Mouse (Mus musculus) spleen, postnatal 4 days (tissue): ENCODE measurements around the gene Palld.

Experiments used
- DNase-seq, 2 experiments: peaks; one replicate each; pipeline ENCODE4 v3.0.0; 2022; ENCODE audit warnings: low spot score in 2 of 2

Palld gene

DNA sequence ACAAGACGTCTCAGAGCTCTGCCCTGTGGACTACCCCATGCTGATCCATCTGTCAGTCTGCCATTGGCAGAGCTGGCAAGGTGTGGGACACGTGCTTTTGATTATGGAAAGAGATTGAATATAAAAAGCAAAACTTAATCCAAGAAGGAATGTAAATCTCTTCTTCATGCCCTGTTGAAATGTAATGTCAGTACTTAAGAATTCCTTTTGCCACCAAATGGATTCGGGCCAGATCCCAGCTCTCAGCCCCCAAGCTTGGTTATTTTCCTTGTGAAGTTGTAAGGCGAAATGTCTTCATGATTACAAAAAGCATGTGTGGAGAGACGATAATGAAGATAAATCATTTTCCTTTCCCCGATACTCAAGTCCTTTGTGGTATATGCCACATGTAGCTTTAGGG lies 126.6 kb downstream of the Palld start:
- no peak for DNase-seq

DNA sequence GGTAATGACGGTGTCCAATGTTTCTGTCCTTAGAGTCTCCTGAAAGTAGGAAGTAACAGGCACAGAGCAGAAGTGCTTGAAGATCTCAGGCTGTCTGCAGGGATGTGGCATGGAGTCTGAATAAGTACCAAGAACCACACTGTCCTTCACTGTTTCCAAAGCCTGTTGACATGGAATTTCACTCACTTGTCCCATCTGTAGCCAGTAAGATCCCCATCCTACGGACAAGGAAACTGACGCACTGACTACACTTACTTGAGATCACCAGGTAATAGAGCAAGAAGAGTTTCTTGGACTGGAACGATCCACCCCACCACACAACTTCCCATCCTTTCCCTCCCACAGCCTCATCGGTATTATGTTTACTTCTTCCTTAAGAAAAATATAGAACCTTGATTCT lies 128.3 kb downstream of the Palld start:
- DNase-seq = no peak

DNA sequence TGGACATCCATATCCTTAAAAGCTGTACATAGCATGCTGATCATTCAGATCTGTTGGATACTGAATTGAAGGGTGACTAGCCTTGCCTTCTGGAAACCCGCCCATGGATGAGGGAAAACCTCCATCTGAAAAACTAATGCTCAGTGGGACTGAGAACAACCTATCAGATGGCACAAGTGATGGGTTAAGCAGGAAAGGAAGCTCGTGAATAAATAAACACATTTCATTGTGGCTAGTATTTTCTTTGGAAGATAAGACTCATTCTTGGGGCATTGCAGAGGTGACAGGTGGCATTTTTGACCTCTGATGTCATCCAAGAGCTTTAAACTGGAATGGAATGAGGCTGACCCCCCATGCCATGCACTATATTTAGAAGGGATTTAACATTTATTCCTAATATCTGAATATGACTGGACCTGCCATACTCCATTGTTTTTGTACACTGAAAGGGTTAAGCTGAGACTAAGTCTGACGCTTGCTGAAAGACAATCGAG lies 128.8 kb downstream of the Palld start:
- DNase-seq = no peak

GRCm38 (mm10) chr8:61771328-61771727 lies 131.2 kb downstream of the Palld start:
- DNase-seq = no peak

GRCm38 (mm10) chr8:61769340-61769879 lies 133.1 kb downstream of the Palld start:
- DNase-seq = no peak

GRCm38 (mm10) chr8:61760190-61760578 lies 142.3 kb downstream of the Palld start:
- no peak for DNase-seq

GRCm38 (mm10) chr8:61759327-61760189 lies 142.9 kb downstream of the Palld start:
- DNase-seq = no peak

GRCm38 (mm10) chr8:61758686-61759326 lies 143.7 kb downstream of the Palld start:
- no peak for DNase-seq

GRCm38 (mm10) chr8:61756971-61757965 lies 145.2 kb downstream of the Palld start:
- no peak for DNase-seq

- no peak for DNase-seq
These were observed 147.3 kb downstream of the Palld start for GRCm38 (mm10) chr8:61755186-61755585.

- DNase-seq = no peak
These were observed 155.4 kb downstream of the Palld start for GRCm38 (mm10) chr8:61747070-61747469.

GRCm38 (mm10) chr8:61745181-61745980 lies 157.1 kb downstream of the Palld start:
- no peak for DNase-seq

DNA sequence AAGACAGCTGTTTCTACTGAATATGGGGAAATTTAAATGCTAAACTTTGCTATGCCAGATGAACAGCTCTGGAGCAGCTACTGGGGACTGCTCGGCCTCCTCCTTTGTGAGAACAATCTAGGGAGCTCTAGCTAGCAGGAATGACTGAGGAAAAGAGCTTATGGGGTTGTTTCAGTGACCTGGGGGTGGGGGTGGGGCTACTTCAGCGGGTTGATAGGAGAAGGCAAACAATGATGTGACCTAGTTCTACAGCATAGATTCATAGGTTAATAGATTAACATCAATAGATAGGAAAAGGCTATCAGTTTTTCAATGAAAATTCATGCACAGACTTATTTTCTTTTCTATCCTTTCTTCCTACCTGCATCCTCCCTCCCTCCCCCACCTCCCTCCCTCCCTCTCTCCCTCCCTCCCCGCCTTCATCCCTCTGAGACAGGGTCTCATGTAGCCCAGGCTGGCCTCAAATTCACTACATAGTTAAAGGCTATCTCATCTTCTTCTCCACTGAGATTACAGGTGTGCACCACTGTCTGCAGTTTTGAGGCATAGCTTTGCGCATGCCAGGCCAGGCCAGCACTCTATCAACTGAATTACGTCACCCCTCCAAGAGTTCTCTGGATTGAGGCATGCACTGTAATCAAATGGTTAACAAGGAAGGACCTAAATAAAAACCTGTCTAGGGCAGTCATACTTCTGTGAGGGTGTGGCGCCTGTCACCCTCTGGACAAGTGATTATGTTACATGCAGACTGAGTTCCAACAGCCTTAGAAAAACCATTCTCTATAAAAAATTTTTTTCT lies 158.5 kb downstream of the Palld start:
- DNase-seq = no peak

DNA sequence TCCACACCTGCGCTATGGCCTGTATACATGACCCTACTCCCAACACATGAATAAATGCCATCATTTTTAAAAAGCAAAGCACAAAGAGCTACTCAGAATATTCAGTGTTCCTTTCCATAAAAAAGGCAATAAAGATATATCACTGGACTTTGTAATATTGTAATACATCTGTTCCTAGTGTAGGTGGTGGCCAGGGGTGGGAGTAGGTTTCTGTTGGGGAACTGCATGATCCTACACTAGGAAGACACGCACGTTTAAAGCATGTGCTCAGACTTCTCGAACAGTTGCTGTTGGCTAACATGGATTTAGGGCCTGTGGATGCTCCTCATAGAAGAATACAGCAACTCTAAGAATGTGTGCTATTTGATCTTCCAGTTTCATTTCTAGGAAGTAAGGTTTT lies 165.0 kb downstream of the Palld start:
- DNase-seq = no peak

- DNase-seq = no peak
These were observed 165.7 kb downstream of the Palld start for GRCm38 (mm10) chr8:61736739-61737243.

GRCm38 (mm10) chr8:61736117-61736516 lies 166.4 kb downstream of the Palld start:
- no peak for DNase-seq

DNA sequence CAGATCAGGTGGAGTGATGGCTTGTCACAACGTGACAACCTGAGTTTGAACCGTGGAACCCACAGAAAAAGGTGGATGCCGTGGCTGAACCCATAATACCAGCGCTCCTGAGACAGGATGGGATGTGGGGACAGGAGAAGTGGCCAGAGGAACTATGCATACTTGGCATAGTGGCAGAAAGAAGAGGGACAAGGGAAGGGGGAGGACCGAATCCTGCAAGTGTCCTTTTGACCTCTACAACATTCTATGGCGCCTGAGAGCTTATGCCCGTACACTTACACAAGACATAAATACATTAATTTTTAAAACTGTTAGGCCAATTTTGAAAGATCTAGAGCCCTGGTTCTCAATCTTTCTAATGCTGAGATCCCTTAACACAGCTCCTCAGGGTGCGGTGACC lies 168.3 kb downstream of the Palld start:
- DNase-seq = no peak

GRCm38 (mm10) chr8:61732184-61732583 lies 170.3 kb downstream of the Palld start:
- no peak for DNase-seq

DNA sequence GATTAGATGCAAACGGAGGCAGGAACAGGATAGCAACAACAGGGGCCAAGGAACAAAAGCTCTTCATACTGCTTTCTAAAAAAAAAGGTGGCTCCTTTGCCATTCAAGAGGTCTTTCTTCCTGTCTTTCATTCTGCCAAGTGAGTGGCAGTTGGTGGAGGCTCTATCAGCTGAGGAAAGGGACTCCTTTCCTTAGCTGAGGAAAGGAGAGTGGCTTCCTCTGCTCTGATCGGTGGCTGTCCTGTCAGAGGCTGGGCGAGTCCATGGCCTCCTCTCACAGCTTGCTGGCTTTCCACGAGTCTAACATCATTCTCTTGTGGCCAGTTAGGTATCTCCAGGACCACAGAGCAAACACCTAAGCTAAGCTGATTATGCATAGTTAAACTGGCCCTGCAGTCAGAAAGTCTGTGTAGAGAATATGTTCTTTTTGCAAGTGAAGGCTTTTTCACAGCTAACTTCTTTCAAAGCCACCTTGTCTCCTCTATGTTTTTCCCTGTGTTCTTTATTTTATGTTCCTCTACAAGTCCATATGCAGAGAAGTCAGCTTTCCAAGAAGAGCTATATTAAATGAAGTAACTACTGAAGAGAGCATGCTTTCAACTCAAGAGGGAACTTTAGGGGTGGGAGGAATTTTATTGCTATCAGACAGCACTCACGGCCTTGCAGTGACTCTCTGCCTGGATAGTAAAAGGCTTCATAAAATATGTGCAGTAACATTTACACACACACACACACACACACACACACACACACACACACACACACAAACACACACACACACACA lies 171.0 kb downstream of the Palld start:
- DNase-seq = no peak
